Mouse (Mus musculus) megakaryocyte, embryonic 14.5 days (primary cell): ENCODE measurements around the gene A430078G23Rik. TPM values are rescaled to one million over a fixed set of nuclear protein-coding genes. Genes with fewer than 3 reads are reported as not detected.
"Not testable (repeated sequence)": the region's sequence is repeated elsewhere in the genome, so short reads cannot be mapped to it uniquely, and the experiment has no call there.

Experiments
- H3K27me3 ChIP-seq: replicated peaks from 2 replicates; pipeline ENCODE3; 2012; ENCODE audit warnings: inconsistent platforms
- H3K36me3 ChIP-seq: replicated peaks from 2 replicates; pipeline ENCODE3; 2012; ENCODE audit warnings: low read length, inconsistent platforms, mixed read lengths
- H3K4me1 ChIP-seq: 2 replicates; pipeline ENCODE4 v1.6.1; 2012; ENCODE audit warnings: inconsistent platforms
- H3K4me3 ChIP-seq: replicated peaks from 2 replicates; pipeline ENCODE3; 2012; ENCODE audit warnings: moderate library complexity, mild to moderate bottlenecking, inconsistent platforms
- H3K9me3 ChIP-seq: 2 replicates; pipeline ENCODE4 v1.6.1; 2012; ENCODE audit warnings: inconsistent platforms
- FLI1 ChIP-seq: IDR thresholded peaks from 2 replicates; pipeline ENCODE4 v1.6.1; 2012; ENCODE audit warnings: low read length, inconsistent platforms, mixed read lengths
- GATA1 ChIP-seq: IDR thresholded peaks from 3 replicates; pipeline ENCODE4 v1.6.1; 2012; ENCODE audit warnings: mixed read lengths, low read length, inconsistent platforms, borderline replicate concordance
- polyA plus RNA-seq: library from polyadenylated mRNA; stranded (reverse); fragments of >175 nt; gene quantifications from 2 replicates; pipeline ENCODE4 v1.2.3, GENCODE M21; 2012; ENCODE audit warnings: low replicate concordance; ENCODE audit not compliant: insufficient read depth

Gene A430078G23Rik
- polyA plus RNA-seq, 1 experiment, result 1.3 TPM

DNA sequence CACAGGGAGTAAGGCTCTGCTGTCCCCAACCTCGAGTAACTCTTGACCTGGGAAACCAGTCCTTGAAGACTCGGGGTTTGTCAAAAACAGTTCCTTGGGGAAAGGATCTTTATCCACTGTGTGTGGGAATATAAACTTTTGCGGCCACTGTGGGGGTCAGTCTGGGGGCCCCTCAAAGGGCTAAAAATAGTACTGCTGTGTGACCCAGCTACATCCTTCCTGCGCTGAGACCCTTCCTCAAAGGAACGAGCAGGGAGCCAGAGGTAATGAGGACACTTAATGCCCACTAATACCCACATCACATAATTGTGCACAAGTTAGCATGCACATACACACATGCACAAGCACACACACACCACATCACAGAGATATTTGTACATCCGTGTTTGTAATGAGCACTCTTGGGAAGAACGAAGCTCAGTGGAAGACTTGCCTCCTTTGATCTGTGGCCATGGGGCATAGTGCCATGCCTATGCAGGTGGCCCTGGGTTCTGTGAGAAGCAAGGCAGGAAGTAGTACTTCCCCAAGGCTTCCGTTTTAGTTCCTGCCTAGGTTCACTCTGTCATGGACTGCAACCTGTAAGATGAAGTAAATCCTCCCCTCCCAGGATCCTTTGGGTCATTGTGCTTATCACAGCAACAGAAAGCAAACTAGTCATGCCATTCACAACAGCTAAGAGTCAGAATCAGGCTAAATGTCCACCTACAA is 25.5 kb upstream of the A430078G23Rik start:
- H3K36me3 ChIP-seq, result no peaks in the 10 kb centered on the region
- TF ChIP-seq FLI1 (no peak), GATA1 (no peak)
- H3K4me3 ChIP-seq, result peak overlapping the region; percentile 69
- no peaks in the 10 kb centered on the region for H3K27me3 ChIP-seq
- peaks cover 65% of the 10 kb centered on the region for H3K4me1 ChIP-seq
- H3K9me3 ChIP-seq, result no peaks in the 10 kb centered on the region

DNA sequence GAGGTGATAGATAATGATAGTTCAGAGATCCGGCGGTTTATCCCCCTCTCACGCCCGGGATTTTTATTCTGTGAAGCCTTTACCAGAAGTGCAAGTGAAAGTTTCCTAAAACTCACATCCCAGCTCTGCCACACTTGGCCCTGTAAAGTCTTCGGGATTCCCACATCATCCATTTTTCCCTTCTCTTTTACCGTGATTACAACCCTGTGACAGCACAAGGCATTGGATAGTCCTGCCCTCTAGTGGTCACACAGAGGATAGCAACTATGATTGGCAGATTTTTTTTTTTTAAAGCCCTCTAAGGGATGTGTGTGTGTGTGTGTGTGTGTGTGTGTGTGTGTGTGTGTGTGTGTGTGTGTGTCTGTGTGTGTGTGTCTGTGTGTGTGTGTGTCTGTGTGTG is 22.6 kb upstream of the A430078G23Rik start:
- TF ChIP-seq FLI1, result no peak
- no peak for TF ChIP-seq GATA1
- Histone ChIP-seq H3K4me3 (no peak overlapping the region), H3K4me1 (peaks cover 42% of the 10 kb centered on the region), H3K27me3 (no peaks in the 10 kb centered on the region), H3K9me3 (no peaks in the 10 kb centered on the region), H3K36me3 (no peaks in the 10 kb centered on the region)

DNA sequence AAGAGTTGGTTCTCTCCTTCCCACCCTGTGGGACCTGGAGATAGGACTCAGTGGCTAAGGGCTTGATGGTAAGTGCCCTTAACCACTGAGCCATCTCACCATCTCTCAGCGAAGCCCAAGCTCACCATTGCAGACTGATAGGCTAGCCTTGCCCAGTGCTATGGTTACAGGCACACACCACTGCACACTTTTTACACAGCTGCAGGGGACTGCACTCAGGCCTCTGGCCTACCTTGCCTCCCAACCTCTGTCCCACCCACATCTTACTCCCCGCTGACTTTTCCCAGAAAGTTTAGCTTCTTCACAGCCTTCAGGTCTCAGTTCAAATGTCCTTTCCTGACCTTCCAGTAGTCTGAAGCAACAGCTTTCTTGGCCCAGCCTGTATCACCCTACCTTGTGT is 21.5 kb upstream of the A430078G23Rik start:
- H3K4me3 ChIP-seq, result no peak overlapping the region
- no peaks in the 10 kb centered on the region for H3K27me3 ChIP-seq
- H3K9me3 ChIP-seq, result no peaks in the 10 kb centered on the region
- peaks cover 35% of the 10 kb centered on the region for H3K4me1 ChIP-seq
- TF ChIP-seq GATA1 (no peak), FLI1 (no peak)
- no peaks in the 10 kb centered on the region for H3K36me3 ChIP-seq

DNA sequence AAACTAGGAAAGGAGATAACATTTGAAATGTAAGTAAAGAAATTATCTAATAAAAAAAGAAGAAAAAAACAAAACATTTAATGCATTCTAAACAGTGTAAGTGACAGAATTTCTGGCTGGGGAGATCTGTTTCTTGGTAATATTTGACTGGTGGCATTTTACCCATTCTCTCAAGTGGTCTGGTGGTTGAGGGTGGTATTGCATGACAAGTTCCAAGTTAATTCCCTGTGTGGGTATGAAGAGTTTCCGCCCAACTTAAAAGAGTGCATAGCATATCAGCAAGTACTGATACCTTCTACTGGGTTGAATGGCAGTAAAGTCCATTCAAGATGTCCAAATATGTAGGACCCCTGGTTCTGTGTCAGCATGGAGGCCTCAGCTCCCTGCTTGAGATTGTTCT is 17.3 kb upstream of the A430078G23Rik start:
- Histone ChIP-seq H3K27me3 (no peaks in the 10 kb centered on the region), H3K4me3 (no peak overlapping the region), H3K9me3 (no peaks in the 10 kb centered on the region), H3K36me3 (no peaks in the 10 kb centered on the region), H3K4me1 (peaks cover 22% of the 10 kb centered on the region)
- no peak for TF ChIP-seq GATA1
- TF ChIP-seq FLI1, result no peak

DNA sequence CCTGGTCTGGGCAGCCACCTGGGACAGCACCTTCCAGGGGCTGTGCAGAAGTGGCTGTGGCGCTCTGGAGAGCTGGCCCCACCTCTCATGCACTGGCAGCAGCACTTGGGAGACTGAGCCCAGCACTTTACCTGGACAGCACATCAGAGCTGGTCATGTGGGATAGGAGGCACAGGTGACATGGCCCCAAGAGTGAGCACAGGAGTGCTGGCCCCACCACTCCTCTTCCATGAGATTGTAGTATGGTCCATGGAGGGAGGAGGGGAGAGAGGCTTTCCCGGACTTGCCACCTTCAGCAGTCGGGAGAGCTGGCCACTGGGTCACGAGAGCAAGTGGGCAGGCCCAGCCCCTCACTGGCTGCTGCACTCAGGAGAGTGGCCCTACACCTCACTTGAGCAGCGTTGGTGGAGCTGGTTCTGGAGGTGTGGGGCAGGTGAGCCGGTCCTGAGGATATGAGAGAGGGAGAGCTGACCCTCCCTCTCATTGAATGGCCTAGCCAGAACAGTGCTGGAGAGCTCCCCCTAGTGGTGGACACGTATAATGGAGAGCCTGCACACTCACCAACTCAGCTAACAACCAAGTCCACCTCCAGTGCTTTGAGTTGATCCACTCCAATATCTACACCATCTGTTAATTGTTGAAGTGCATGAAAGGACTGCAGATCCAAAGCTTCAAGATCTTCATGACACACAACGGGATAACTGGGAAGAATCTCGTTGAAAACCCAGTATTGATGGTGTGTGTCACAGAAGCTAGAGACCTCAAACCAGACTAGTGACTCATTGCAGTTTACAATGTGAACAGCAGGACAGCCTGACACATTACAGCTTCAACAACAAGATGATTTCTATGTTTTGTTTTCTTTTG is 16.3 kb upstream of the A430078G23Rik start:
- no peak overlapping the region for H3K4me3 ChIP-seq
- H3K36me3 ChIP-seq, result no peaks in the 10 kb centered on the region
- no peaks in the 10 kb centered on the region for H3K27me3 ChIP-seq
- no peak for TF ChIP-seq GATA1
- no peak for TF ChIP-seq FLI1
- H3K9me3 ChIP-seq, result no peaks in the 10 kb centered on the region
- peaks cover 14% of the 10 kb centered on the region; the same call in 1 of the 2 replicates for H3K4me1 ChIP-seq

DNA sequence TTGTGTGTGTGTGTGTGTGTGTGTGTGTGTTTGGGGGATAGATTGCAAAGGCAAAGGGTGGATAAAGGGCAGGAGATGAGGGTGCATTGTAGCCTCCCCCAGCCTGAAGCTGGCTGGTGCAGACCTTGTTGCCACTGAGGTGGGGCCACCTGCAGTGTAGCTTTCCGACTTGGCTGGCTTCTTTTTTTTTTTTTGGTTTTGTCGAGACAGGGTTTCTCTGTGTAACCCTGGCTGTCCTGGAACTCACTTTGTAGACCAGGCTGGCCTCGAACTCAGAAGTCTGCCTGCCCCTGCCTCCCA is 15.7 kb upstream of the A430078G23Rik start:
- H3K4me1 ChIP-seq, result peaks cover 12% of the 10 kb centered on the region; the same call in 1 of the 2 replicates
- not testable (repeated sequence) for H3K9me3 ChIP-seq, H3K27me3 ChIP-seq, H3K36me3 ChIP-seq, H3K4me3 ChIP-seq

DNA sequence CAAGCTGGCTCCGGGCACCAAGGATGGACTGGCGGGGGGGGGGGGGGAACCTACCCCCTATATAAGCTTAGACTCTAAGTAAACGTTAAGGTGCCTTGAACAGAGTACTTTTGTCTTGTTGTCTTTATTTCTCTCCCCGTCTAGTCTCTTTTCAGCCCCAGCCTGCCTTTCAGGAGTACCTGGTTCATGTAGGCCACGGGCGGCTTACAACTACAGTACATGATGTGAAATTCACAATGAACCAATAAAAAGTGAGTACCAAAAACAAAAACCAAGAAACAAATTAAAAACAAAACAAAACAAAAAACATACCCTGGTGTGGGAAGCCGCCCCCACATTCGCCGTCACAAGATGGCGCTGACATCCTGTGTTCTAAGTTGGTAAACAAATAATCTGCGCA is 15.2 kb upstream of the A430078G23Rik start:
- H3K4me3 ChIP-seq, result no peak overlapping the region
- H3K27me3 ChIP-seq, result no peaks in the 10 kb centered on the region
- TF ChIP-seq GATA1, result no peak
- TF ChIP-seq FLI1, result no peak

DNA sequence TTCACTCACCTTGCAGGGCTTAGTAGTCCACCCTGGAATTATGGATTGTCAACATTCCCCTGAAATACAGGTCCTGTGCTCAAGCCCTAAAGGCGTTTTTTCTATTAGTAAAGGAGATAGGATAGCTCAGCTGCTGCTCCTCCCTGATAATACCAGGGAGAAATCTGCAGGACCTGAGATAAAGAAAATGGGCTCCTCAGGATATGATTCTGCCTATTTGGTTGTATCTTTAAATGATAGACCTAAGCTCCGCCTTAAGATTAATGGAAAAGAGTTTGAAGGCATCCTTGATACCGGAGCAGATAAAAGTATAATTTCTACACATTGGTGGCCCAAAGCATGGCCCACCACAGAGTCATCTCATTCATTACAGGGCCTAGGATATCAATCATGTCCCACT is 12.5 kb upstream of the A430078G23Rik start:
- H3K27me3 ChIP-seq, H3K9me3 ChIP-seq, H3K4me3 ChIP-seq, H3K36me3 ChIP-seq: not testable (repeated sequence)
- peaks cover 12% of the 10 kb centered on the region; the same call in 1 of the 2 replicates for H3K4me1 ChIP-seq

More for the DNA sequence above, 15.2 kb upstream of the A430078G23Rik start:
- Histone ChIP-seq H3K9me3 (no peaks in the 10 kb centered on the region), H3K4me1 (peaks cover 12% of the 10 kb centered on the region; the same call in 1 of the 2 replicates), H3K36me3 (no peaks in the 10 kb centered on the region)

DNA sequence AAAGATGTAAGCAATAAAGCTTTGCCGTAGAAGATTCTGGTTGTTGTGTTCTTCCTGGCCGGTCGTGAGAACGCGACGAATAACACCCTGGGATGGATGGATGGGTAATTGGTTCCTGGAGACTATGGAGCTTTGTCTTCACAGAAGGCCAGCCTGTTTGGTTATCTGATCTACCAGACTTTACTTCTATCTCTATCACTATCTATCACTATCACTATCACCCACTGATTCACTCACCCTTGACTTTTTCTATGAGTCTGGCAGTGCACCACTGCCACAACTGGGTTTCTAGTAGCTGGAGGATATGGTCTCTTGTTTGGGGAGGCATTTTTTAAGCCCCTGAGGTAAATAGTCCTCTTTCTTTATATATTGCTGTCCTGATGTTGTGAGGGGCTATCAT is 7.9 kb upstream of the A430078G23Rik start:
- Histone ChIP-seq H3K9me3 (no peaks in the 10 kb centered on the region), H3K4me3 (no peak overlapping the region), H3K36me3 (no peaks in the 10 kb centered on the region), H3K4me1 (peaks cover 13% of the 10 kb centered on the region; the same call in 1 of the 2 replicates), H3K27me3 (peaks cover 2% of the 10 kb centered on the region)
- TF ChIP-seq GATA1, result no peak
- no peak for TF ChIP-seq FLI1

DNA sequence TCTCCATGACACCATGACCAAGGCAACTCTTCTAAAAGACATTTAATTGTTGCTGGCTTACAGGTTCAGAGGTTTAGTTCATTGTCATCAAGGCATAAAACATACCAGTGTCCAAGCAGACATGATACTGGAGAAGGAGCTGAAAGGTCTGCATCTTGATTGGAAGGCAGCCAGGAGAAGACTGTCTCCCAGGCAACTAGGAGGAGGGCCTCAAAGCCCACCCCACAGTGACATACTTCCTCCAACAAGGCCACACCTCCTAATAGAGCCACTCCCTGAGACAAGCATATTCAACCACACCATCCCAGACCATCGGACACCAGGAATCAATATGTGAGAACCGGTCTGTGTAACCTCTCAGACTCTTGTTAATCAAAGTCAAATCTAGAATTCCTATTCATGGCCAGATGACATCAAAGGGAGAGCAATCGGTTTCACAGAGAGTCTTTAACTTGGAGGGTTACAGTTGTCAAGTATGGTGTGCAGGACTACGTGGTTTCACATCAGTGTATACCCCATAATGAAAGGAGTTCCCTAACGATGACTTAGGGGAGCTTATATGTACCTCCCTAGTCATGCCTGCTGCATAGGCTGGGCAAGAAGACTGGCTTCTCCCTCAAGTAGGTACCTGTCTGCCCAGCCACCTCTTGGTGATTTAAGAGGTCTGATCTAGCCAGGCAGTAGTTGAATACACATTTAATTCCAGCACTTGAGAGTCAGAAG is 6.4 kb upstream of the A430078G23Rik start:
- TF ChIP-seq FLI1 (no peak), GATA1 (no peak)
- Histone ChIP-seq H3K4me3 (no peak overlapping the region), H3K9me3 (no peaks in the 10 kb centered on the region), H3K36me3 (no peaks in the 10 kb centered on the region), H3K27me3 (peaks cover 2% of the 10 kb centered on the region), H3K4me1 (peaks cover 13% of the 10 kb centered on the region; the same call in 1 of the 2 replicates)
